Mouse (Mus musculus) mammary gland, adult 2 months (tissue): Measurements from ENCODE around the gene Olfr1347. TPM values are rescaled to one million over a fixed set of nuclear protein-coding genes. Genes with fewer than 3 reads are reported as not detected.

ENCODE experiments used
- polyA plus RNA-seq: library from polyadenylated mRNA; depleted of rRNA; stranded (reverse); fragments of >200 nt; gene quantifications from 2 replicates; pipeline ENCODE4 v1.2.3, GENCODE M21; 2012; ENCODE audit warnings: low replicate concordance; rRNA removed

Olfr1347 gene
- polyA plus RNA-seq, result not detected in 2 replicates

DNA sequence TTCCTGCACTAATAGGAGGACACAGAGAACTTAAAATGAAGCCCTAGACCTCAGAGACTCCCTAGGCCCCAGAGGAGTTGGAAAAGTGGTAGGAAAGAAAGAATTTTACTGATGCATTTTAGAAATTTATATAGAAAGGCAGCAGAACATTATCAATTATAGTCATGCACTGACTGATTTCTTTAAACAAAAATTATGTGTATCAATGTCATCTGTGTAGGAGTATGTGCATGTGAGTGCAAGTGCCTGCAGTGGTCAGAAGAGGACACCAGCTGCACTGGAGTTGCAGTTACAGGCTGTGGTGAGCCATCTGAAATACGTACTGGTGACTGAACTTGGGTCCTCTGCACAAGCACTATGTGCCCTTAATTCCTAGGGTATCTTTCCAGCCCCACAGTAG, at the start of gene Olfr1347:
Olfr1347 (minus strand) TSS at position 101 of the 400 bp plus-strand sequence.

GRCm38 (mm10) chr7:6522850-6523249, 23.3 kb upstream of the Olfr1347 start, which contains the start of gene Olfr1349:
Gene Olfr1349, minus strand, starts transcription at chr7:6522950.

GRCm38 (mm10) chr7:6508648-6509047, 9.1 kb upstream of the Olfr1347 start, which contains the start of gene Olfr1348:
Gene Olfr1348, minus strand, starts transcription at chr7:6508748.

GRCm38 (mm10) chr7:6486841-6487240, 12.7 kb downstream of the Olfr1347 start, which contains the start of gene Olfr5:
Gene Olfr5, minus strand, starts transcription at chr7:6486941.

DNA sequence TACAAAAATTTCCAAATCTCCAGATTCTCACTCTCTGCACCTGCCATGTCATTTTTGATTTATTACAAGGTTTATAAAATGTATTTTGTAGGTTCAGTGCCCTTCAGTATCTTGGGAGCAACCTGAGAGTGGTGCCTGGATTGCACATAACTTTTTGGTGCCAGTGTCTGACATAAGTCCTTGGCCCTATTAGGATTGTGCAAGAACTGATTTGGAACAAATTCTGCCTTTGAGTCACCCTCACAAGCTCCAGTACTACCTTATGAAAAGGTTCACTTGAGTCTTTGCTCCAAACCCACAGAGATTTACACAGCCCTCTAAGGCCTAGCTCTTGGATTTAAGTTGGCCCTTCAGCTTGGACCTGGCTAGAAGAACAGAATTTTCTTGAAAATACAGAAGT, 32.6 kb downstream of the Olfr1347 start, which contains the start of gene Olfr1346:
Olfr1346 (plus strand) TSS at position 151 of the 400 bp plus-strand sequence.

DNA sequence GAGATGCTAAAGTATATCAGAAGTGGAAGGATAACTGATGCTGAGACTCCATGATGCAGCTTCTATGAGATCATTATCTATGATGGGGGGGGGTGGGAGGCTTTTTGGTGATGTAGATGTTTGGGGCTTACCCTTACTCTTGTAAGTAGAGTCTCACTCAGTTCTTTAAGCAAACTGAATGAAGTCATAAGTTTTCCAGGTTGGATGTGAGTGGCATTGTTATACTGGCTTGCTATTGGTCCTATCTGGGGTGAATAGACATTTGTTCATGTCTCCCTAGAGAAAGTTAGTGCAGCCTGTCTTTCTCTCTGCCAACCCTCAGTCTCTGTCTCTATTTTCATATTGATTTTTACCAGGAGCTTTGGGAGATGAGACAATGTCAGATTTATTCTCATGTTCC, 43.7 kb downstream of the Olfr1347 start, which contains the start of gene Olfr1336:
Olfr1336 (plus strand) TSS at position 301 of the 400 bp plus-strand sequence.

GRCm38 (mm10) chr7:6438388-6438787, 61.2 kb downstream of the Olfr1347 start, which contains the start of gene Olfr1344:
Gene Olfr1344, plus strand, starts transcription at chr7:6438688.

Other genes starting within 250 kb of the Olfr1347 start
- gene Epp13, start 247.0 kb downstream of the Olfr1347 start, polyA plus RNA-seq, result not detected in 2 replicates
- gene Zfp667, start 213.2 kb downstream of the Olfr1347 start, polyA plus RNA-seq, result 0.70 and 1.7 TPM in 2 replicates
- 0.47 and 0.98 TPM in 2 replicates for gene Zfp583, start 168.5 kb downstream of the Olfr1347 start, polyA plus RNA-seq
- 0.10 TPM in 1 of 2 replicates, not detected in the other for gene Gm3854, start 156.0 kb downstream of the Olfr1347 start, polyA plus RNA-seq
- gene Zfp78, start 136.5 kb downstream of the Olfr1347 start, polyA plus RNA-seq, result 0.35 and 1.9 TPM in 2 replicates
- 2.7 and 4.7 TPM in 2 replicates for gene Zfp28, start 116.5 kb downstream of the Olfr1347 start, polyA plus RNA-seq
- gene Smim17, start 101.0 kb downstream of the Olfr1347 start, polyA plus RNA-seq, result not detected in 2 replicates
- gene Gm20715, start 89.5 kb downstream of the Olfr1347 start, polyA plus RNA-seq, result 0.03 TPM in 1 of 2 replicates, not detected in the other
- 0.67 TPM in 1 of 2 replicates, not detected in the other for gene Olfr1344, start 61.1 kb downstream of the Olfr1347 start, polyA plus RNA-seq
- not detected in 2 replicates for gene Olfr1336, start 43.6 kb downstream of the Olfr1347 start, polyA plus RNA-seq
- gene Olfr1346, start 32.7 kb downstream of the Olfr1347 start, polyA plus RNA-seq, result not detected in 2 replicates
- gene Olfr5, start 12.8 kb downstream of the Olfr1347 start, polyA plus RNA-seq, result not detected in 2 replicates
- gene Olfr1348, start 9.0 kb upstream of the Olfr1347 start, polyA plus RNA-seq, result not detected in 2 replicates
- gene Olfr1349, start 23.2 kb upstream of the Olfr1347 start, polyA plus RNA-seq, result not detected in 2 replicates
- not detected in 2 replicates for gene Olfr1350, start 65.1 kb upstream of the Olfr1347 start, polyA plus RNA-seq
- gene Zim1, start 196.7 kb upstream of the Olfr1347 start, polyA plus RNA-seq, result 1.8 and 5.4 TPM in 2 replicates
- gene Peg3, start 230.7 kb upstream of the Olfr1347 start, polyA plus RNA-seq, result 7.1 and 18.8 TPM in 2 replicates
- 0.13 and 0.23 TPM in 2 replicates for gene Usp29, start 230.8 kb upstream of the Olfr1347 start, polyA plus RNA-seq